Mouse (Mus musculus): Measurements from ENCODE around the gene Gm45713. TPM values are rescaled to one million over a fixed set of nuclear protein-coding genes. Genes with fewer than 3 reads are reported as not detected.
"Not testable (repeated sequence)": the region's sequence is repeated elsewhere in the genome, so short reads cannot be mapped to it uniquely, and the experiment has no call there.

Gene Gm45713
- total RNA-seq, 2 experiments from 2014 or later: 0.26 TPM; not detected in 1

DNA sequence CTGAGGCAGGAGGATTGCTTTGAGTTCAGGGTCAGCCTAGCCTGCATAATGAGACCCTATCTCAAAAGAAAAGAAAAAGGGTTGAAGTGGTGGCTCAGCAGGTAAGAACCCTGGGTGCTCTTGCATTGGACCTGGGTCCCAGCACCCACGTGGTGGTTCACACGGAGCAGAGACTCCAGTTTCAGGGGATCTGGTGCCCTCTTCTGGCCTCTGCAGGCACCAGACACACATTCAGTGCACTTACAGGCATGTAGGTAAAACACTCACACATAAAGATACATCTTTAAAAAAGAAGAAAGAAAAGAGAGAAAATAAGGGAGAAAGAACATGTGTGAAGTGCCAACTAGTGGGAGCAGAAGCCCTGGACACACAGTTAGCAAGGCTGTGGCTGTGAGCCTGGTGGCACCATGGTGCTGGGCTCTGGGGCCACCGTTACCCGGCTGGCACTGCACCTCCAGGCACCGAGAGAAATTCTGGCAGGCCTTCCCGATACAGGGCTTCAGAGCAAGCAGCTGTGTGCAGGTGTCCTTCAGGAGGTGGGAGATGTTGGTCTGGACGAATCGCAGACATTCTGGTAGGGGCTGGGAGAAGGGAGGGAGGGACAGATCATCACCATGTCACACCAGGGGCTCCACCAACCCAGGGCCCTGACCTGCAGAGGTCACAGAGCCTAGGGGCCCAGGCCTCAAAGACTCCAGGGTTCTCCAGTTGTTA is 2.4 kb downstream of the Gm45713 start:
- TF ChIP-seq CTCF (IDR thresholded peaks at IDR 0.05): peak; percentile 32
- intact Hi-C loops (cut with DNase I): no loop called here
- DNase-seq: no peak
- H3K4me3 ChIP-seq: no peak overlapping the region
- no peak overlapping the region; the same call in 1 of the 2 replicates for H3K27ac ChIP-seq

DNA sequence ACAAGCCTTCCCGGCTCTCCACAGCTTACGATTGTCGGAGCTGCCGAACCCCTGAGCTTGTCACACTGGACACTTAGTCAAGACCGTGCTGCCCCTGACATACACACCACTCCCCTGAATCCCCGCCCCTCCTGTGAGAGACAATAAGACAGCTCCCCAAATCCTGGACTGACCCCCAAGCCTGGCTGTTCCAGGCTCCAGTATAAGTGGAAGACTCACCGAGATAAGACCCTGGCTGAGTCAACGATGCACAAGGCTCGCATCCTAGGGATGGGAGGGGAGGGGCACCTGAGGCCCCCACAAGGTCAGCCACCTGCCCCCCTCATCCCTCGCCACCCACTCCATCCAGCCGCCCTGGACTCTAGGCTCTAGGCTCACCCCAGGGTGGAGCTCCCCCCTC is 4.2 kb downstream of the Gm45713 start:
- Histone ChIP-seq H3K27ac (no peak overlapping the region), H3K4me3 (no peak overlapping the region)
- no peak for DNase-seq
- no peak for TF ChIP-seq CTCF (IDR thresholded peaks at IDR 0.05)
- intact Hi-C loops (cut with DNase I): no loop called here

- DNase-seq: no peak
- TF ChIP-seq CTCF (IDR thresholded peaks at IDR 0.05): no peak
- Histone ChIP-seq H3K27ac (peak overlapping the region; percentile 89), H3K4me3 (peak overlapping the region; percentile 78)
- intact Hi-C loops (cut with DNase I): no loop called here
Measured at GRCm38 (mm10) chr7:45129776-45130512, 6.1 kb downstream of the Gm45713 start.

DNA sequence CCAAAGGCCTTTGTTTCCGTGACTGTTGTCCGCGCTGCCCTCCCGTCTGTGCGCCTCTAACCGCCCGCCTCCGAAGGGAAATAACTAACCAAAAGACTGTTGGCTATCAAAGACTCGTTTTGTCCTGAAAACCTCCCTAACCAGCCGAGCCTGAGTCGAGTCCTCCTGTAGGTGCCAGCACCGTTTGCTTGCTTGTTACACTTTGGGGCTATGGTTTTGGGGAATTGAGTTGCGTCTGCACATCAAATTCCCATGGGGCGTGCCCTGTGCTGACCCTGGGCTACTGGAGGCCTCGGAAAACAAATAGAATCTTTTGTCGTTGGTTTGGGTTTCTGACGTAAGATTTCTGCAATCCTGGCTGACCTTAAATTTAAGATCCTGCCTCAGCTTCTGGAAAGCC is 6.7 kb downstream of the Gm45713 start:
- peak overlapping the region; percentile 89 for H3K27ac ChIP-seq
- H3K4me3 ChIP-seq: peak overlapping the region; percentile 78
- intact Hi-C loops (cut with DNase I): no loop called here
- TF ChIP-seq CTCF (IDR thresholded peaks at IDR 0.05): no peak
- peak; percentile 64 for DNase-seq

DNA sequence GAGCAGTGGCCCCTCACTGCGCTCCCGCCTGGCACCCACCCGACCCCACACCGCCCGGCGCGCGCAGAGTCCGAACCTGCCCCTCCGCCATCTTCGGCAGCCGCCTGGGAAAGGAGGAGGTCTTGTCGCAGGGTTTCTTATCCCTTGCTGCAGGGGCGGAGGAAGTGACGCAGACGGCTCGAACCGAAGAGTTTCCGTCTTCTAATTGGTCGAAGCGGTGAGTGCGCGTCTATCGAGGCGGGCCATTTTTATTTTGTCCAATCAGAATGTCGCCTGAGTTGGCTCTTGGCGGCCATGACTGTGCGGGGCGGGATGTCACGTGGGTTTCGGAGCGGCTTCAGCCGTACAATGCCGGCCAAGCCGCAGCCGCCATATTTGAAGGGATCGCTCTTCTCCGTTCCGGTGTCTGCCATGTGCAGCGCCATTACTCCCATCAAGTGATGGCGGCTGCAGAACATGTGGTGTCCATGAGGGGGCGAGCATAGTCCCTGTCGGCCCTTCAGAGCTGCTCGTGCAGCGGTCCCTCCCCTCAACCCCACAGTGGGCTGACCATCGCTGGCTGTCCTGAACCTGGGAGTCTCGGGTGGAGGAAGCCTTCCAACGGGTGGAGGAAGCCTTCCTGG is 7.3 kb downstream of the Gm45713 start, which contains the start of gene Rpl13a:
Gene Rpl13a (minus strand): TSS at position 138 of the 623 bp plus-strand sequence.
- peak; percentile 82 for TF ChIP-seq CTCF (IDR thresholded peaks at IDR 0.05)
- H3K4me3 ChIP-seq: peak within 1 kb of the TSS; percentile 90
- peak within 1 kb of the TSS; percentile 96 for H3K27ac ChIP-seq
- DNase-seq: peak; percentile 98
- intact Hi-C loops (cut with DNase I): no loop called here

GRCm38 (mm10) chr7:45127700-45128224 is 8.3 kb downstream of the Gm45713 start:
- no peak for TF ChIP-seq CTCF (IDR thresholded peaks at IDR 0.05)
- DNase-seq: no peak
- Histone ChIP-seq H3K27ac (peak overlapping the region; percentile 96), H3K4me3 (peak overlapping the region; percentile 90)
- intact Hi-C loops (cut with DNase I): no loop called here

- DNase-seq: no peak
- Histone ChIP-seq H3K4me3 (peak overlapping the region; percentile 90), H3K27ac (peak overlapping the region; percentile 96)
- peak; percentile 29; the same call in 1 of the 2 replicates for TF ChIP-seq CTCF (IDR thresholded peaks at IDR 0.05)
- intact Hi-C loops (cut with DNase I): no loop called here
Measured at GRCm38 (mm10) chr7:45126844-45127699, 9.0 kb downstream of the Gm45713 start.

- Histone ChIP-seq H3K27ac (peak overlapping the region; percentile 96), H3K4me3 (peak overlapping the region; percentile 90)
- no peak for TF ChIP-seq CTCF (IDR thresholded peaks at IDR 0.05)
- no peak for DNase-seq
- intact Hi-C loops (cut with DNase I): no loop called here
Measured at GRCm38 (mm10) chr7:45126147-45126843, 9.7 kb downstream of the Gm45713 start.

- DNase-seq; intact Hi-C loops (cut with DNase I); H3K4me3 ChIP-seq: not testable (repeated sequence)
- peak overlapping the region; percentile 95; the same call in 1 of the 2 replicates for H3K27ac ChIP-seq
Measured at GRCm38 (mm10) chr7:45125649-45126048, 10.4 kb downstream of the Gm45713 start.

DNA sequence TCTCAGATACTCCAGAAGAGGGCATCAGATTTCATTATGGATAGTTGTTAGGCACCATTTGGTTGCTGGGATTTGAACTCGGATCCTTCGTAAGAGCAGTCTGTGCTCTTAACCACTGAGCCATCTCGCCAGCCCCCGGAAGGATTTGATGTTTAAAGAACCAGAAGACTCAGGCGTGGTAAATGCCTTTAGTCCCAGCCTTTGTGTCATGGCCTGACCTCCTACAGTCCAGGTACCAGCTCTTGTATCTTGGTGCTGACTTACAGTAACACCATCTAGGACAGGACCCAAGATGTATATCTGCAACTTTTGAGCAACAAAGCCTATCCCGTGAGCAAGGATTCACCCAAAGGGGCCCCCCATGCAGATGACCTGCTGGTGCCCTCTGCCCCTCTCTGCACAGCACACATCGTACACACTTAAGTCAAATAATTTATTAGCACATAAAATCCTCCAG is 10.9 kb downstream of the Gm45713 start:
- intact Hi-C loops (cut with DNase I): no loop called here
- Histone ChIP-seq H3K4me3 (peak overlapping the region; percentile 85), H3K27ac (peak overlapping the region; percentile 95)
- TF ChIP-seq CTCF (IDR thresholded peaks at IDR 0.05): no peak
- no peak for DNase-seq
